Mouse (Mus musculus): ENCODE results near the gene Smc4. TPM values are rescaled to one million over a fixed set of nuclear protein-coding genes. Genes with fewer than 3 reads are reported as not detected.
"Not testable (repeated sequence)": the region's sequence is repeated elsewhere in the genome, so short reads cannot be mapped to it uniquely, and the experiment has no call there.

The Smc4 gene
- polyA plus RNA-seq, 1 experiment from 2014 or later = 54.3 TPM

DNA sequence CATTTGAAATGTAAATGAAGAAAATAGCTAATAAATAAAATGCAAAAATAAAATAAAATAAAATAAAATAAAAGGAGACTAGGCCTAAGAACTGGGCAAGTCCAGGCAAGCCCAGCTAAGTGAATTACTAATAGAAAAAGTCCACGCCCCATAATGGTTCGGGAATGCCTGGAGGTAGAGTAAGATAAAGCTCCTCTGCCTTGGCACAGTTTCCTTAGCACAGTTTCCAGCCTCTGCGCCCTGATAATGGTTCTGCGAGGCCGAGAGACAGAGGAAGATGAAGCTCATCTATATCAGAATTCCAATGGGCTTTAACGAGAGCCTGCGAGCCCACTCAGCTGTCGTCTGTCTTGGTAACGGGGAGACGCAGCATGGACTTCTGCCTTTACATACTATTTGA lies 25.4 kb upstream of the Smc4 start:
- H3K9ac ChIP-seq = no peak overlapping the region
- no peaks in the 10 kb centered on the region for H3K9me3 ChIP-seq
- H3K4me2 ChIP-seq = no peak overlapping the region
- 94% methylated on average over 10 of the region's 10 CpGs for WGBS
- H3K4me3 ChIP-seq = no peak overlapping the region
- H3K27ac ChIP-seq = no peak overlapping the region
- no peaks in the 10 kb centered on the region for H3K4me1 ChIP-seq (replicated peaks)
- H3K27me3 ChIP-seq = no peaks in the 10 kb centered on the region
- no peak for ATAC-seq (ENCODE audit: low FRiP score)
- peaks cover 6% of the 10 kb centered on the region for H3K36me3 ChIP-seq

DNA sequence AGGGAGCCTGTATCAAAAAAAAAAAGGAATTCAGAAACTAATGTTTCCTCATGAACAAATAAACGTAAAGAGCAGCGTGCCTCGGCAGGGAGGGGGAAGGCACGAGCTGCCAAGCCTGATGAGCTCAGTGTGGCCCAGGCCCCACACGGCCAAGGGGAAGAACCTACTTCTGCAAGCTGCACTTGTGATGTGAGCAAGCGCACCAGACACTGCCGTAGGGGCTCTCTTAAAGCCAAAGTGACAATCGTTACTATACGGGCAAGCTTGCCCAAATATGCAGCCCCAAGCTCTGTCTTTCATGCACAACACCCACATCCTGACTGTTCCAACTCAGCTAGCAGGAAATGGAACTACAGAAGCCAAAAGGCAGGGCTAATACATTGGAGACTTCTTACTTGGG lies 23.6 kb upstream of the Smc4 start:
- Histone ChIP-seq H3K36me3 (peaks cover 15% of the 10 kb centered on the region), H3K4me1 (replicated peaks) (no peaks in the 10 kb centered on the region), H3K9me3 (no peaks in the 10 kb centered on the region), H3K27ac (no peak overlapping the region), H3K4me2 (no peak overlapping the region), H3K27me3 (no peaks in the 10 kb centered on the region), H3K9ac (no peak overlapping the region), H3K4me3 (no peak overlapping the region)
- WGBS = 87% methylated on average over 9 of the region's 9 CpGs
- ATAC-seq (ENCODE audit: low FRiP score) = no peak

GRCm38 (mm10) chr3:68986550-68986949 lies 18.0 kb upstream of the Smc4 start:
- no peak for ATAC-seq (ENCODE audit: low FRiP score)
- Histone ChIP-seq H3K9ac (no peak overlapping the region), H3K36me3 (peaks cover 24% of the 10 kb centered on the region), H3K27ac (no peak overlapping the region), H3K27me3 (no peaks in the 10 kb centered on the region), H3K4me2 (no peak overlapping the region), H3K4me1 (replicated peaks) (no peaks in the 10 kb centered on the region), H3K9me3 (no peaks in the 10 kb centered on the region), H3K4me3 (no peak overlapping the region)
- 88% methylated on average over 2 of the region's 2 CpGs for WGBS

DNA sequence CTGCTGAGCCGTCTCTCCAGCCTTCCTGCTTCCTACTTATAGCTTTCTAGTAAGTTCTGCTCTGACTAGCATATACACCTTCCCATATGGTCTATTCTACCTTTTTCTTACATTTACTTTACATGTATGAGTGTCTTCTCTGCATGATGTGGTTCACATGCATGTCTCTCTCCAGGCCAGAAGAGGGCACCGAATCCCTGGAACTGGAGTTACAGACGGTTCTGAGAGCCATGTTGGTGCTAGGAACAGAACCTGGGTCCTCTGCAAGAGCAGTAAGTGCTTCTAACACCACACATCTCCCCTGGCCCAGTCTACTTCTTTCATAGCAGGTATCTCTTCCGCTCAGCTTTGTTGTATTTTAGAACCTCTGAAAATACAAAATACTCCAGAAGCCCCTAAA lies 1.8 kb upstream of the Smc4 start:
- Histone ChIP-seq H3K4me2 (no peak overlapping the region), H3K36me3 (no peaks in the 10 kb centered on the region), H3K9me3 (no peaks in the 10 kb centered on the region), H3K4me1 (replicated peaks) (peaks cover 17% of the 10 kb centered on the region), H3K9ac (no peak overlapping the region), H3K27ac (no peak overlapping the region), H3K27me3 (no peaks in the 10 kb centered on the region), H3K4me3 (no peak overlapping the region)
- no peak for ATAC-seq (ENCODE audit: low FRiP score)
- WGBS = 89% methylated on average over 4 of the region's 4 CpGs

DNA sequence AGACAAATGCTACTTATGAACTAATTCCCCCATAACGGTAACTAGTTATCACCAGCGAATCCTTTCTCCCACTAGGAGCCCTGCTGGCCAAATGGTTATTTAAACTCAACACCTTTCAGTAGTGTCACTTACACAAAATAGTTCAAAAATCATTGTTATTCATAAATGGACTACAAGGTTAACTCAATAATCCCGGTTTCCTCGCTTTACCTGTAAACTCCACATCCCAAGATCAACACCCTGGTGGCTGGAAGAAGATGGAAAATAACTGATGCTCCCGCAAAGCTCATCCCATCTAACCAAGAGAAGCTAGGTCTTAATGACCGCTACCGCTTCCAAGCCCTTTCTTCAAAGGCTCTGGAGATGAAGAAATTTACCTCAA lies 492 bp upstream of the Smc4 start:
- no peaks in the 10 kb centered on the region for H3K36me3 ChIP-seq
- H3K9ac ChIP-seq = peak overlapping the region; percentile 82
- no peaks in the 10 kb centered on the region for H3K9me3 ChIP-seq
- H3K4me2 ChIP-seq = peak overlapping the region; percentile 54
- H3K4me1 ChIP-seq (replicated peaks) = peaks cover 17% of the 10 kb centered on the region
- WGBS = 2% methylated on average over 7 of the region's 7 CpGs
- H3K4me3 ChIP-seq = peak overlapping the region; percentile 81
- H3K27ac ChIP-seq = peak overlapping the region; percentile 85
- peak; percentile 57 for ATAC-seq (ENCODE audit: low FRiP score)
- H3K27me3 ChIP-seq = no peaks in the 10 kb centered on the region

DNA sequence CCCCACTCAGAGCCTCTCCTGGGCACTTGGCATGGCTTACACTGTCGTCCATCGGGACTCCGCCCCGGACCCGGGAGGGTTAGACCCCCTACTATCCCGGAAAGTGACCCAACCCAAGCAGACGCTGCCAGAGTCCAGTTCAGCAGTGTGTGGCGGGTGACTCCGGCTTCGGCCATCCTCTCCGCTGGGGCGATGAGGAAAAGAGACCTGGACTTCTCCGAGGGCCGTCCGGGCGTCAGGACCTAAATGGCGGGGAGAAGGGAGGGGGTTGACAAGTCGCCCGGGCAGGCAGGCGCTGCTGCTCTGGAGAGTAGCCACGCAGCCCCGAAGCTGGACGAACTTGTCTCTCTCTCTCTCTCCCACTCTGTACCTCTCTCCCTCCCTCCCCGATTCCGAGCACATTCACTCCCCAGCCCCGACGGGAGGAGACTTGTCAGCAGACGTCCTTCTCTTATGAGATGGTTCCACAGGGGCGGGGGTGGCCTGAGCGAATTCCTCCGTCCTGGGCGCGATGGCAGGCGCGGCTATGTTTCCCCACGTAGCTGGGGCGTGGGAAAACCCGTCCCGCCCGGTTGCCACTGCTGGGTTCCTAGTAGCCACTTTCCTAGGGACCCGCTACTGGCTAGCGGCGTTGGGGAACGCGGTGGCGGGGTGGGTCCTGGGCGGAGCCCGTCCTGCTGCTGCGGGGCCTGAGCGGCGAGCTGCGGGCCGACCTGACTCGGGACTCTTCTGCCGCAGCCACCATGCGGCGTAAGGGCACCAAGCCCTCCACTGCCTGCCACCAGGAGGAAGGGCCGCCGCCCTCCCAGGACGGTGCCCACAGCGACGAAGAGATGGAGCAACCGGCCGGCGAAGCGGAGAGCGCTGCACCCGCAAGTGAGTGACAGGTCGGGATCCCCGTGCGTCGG lies 1.1 kb downstream of the Smc4 start:
- Histone ChIP-seq H3K4me3 (peak overlapping the region; percentile 81), H3K27ac (peak overlapping the region; percentile 85), H3K9me3 (no peaks in the 10 kb centered on the region), H3K4me2 (peak overlapping the region; percentile 94), H3K27me3 (no peaks in the 10 kb centered on the region), H3K4me1 (replicated peaks) (peaks cover 17% of the 10 kb centered on the region), H3K9ac (peak overlapping the region; percentile 82), H3K36me3 (no peaks in the 10 kb centered on the region)
- WGBS = under 1% methylated on average over 72 of the region's 72 CpGs
- ATAC-seq (ENCODE audit: low FRiP score) = peak; percentile 63

GRCm38 (mm10) chr3:69006246-69006760 lies 1.8 kb downstream of the Smc4 start:
- Histone ChIP-seq H3K36me3 (no peaks in the 10 kb centered on the region), H3K27ac (peak overlapping the region; percentile 85), H3K4me2 (peak overlapping the region; percentile 94), H3K4me3 (peak overlapping the region; percentile 81), H3K9ac (peak overlapping the region; percentile 82), H3K4me1 (replicated peaks) (peaks cover 17% of the 10 kb centered on the region), H3K27me3 (no peaks in the 10 kb centered on the region), H3K9me3 (no peaks in the 10 kb centered on the region)
- no peak for ATAC-seq (ENCODE audit: low FRiP score)
- 7% methylated on average over 21 of the region's 21 CpGs for WGBS

DNA sequence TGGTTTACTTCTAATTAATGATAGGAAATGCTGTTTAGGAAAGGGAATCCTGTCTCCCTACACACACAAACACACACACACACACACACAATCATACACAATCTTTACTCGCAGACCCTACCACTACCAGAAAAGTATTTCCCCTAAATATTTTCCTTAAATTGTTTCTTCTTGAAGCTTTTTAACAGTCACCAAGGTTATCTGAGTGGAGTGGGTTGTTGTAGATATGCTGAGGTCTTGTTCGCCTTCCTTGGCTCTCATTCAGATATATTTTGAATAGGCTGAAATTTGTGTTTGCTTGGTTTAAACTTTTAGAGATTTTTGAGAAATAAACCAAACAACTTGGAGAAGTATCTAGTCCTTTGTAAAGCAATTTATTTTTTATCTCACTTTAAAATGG lies 4.3 kb downstream of the Smc4 start:
- ATAC-seq (ENCODE audit: low FRiP score) = no peak
- H3K4me1 ChIP-seq (replicated peaks) = peaks cover 13% of the 10 kb centered on the region
- H3K9ac ChIP-seq = no peak overlapping the region
- WGBS = 96% methylated on average over 2 of the region's 2 CpGs
- H3K27ac ChIP-seq = no peak overlapping the region
- H3K4me2 ChIP-seq = no peak overlapping the region
- no peak overlapping the region for H3K4me3 ChIP-seq
- H3K27me3 ChIP-seq = no peaks in the 10 kb centered on the region
- no peaks in the 10 kb centered on the region for H3K9me3 ChIP-seq
- H3K36me3 ChIP-seq = no peaks in the 10 kb centered on the region

- no peak overlapping the region for H3K4me3 ChIP-seq
- H3K9me3 ChIP-seq = no peaks in the 10 kb centered on the region
- H3K36me3 ChIP-seq = peaks cover 21% of the 10 kb centered on the region
- no peaks in the 10 kb centered on the region for H3K4me1 ChIP-seq (replicated peaks)
- no peaks in the 10 kb centered on the region for H3K27me3 ChIP-seq
- no peak overlapping the region for H3K27ac ChIP-seq
- H3K4me2 ChIP-seq = no peak overlapping the region
- 94% methylated on average over 3 of the region's 3 CpGs for WGBS
- no peak for ATAC-seq (ENCODE audit: low FRiP score)
- H3K9ac ChIP-seq = no peak overlapping the region
Measured at GRCm38 (mm10) chr3:69017181-69017580, 12.6 kb downstream of the Smc4 start.

- ATAC-seq (ENCODE audit: low FRiP score) = not testable (repeated sequence)
Measured at GRCm38 (mm10) chr3:69018635-69019034, 14.1 kb downstream of the Smc4 start.

GRCm38 (mm10) chr3:69020285-69020684 lies 15.7 kb downstream of the Smc4 start:
- Histone ChIP-seq H3K4me3 (no peak overlapping the region), H3K4me2 (no peak overlapping the region), H3K4me1 (replicated peaks) (no peaks in the 10 kb centered on the region), H3K9ac (no peak overlapping the region), H3K9me3 (no peaks in the 10 kb centered on the region), H3K27ac (no peak overlapping the region), H3K36me3 (peaks cover 30% of the 10 kb centered on the region), H3K27me3 (no peaks in the 10 kb centered on the region)
- ATAC-seq (ENCODE audit: low FRiP score) = no peak
- WGBS = 94% methylated on average over 2 of the region's 2 CpGs

More at GRCm38 (mm10) chr3:69018635-69019034, 14.1 kb downstream of the Smc4 start:
- H3K4me1 ChIP-seq (replicated peaks); H3K9ac ChIP-seq; H3K27me3 ChIP-seq; H3K9me3 ChIP-seq; H3K4me3 ChIP-seq; H3K27ac ChIP-seq; H3K4me2 ChIP-seq: not testable (repeated sequence)
- H3K36me3 ChIP-seq = peaks cover 25% of the 10 kb centered on the region
- 95% methylated on average over 2 of the region's 2 CpGs for WGBS

DNA sequence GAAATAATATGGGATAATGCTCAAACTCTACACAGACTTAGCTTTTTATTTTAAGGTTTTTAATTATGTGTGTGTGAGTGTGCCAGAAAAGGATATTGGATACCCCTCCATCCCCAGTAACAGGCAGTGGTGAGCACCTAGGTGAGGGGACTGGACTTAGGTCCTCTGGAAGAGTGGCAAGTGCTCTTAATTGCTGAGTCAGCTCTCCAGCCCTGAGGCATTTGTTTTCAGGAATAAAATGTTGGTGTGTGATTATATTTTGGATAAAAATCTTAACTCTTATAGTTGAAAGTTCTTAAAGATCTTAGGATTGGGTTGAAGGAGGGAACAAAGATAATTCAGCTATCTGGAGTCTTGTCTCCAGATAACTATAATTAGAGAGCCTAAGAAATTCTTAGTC lies 16.2 kb downstream of the Smc4 start:
- Histone ChIP-seq H3K36me3 (peaks cover 30% of the 10 kb centered on the region), H3K27ac (no peak overlapping the region), H3K4me2 (no peak overlapping the region), H3K9me3 (no peaks in the 10 kb centered on the region), H3K9ac (no peak overlapping the region), H3K4me1 (replicated peaks) (no peaks in the 10 kb centered on the region), H3K27me3 (no peaks in the 10 kb centered on the region), H3K4me3 (no peak overlapping the region)
- no peak for ATAC-seq (ENCODE audit: low FRiP score)
